Mouse (Mus musculus) myocyte (in vitro differentiated cells): Measurements from ENCODE around the gene Prkra.

ENCODE experiments used
- E2F4 ChIP-seq: IDR thresholded peaks from one replicate; pipeline ENCODE4 v1.6.1; 2011; ENCODE audit warnings: mild to moderate bottlenecking, control low read depth, moderate library complexity; ENCODE audit not compliant: insufficient read depth
- MAX ChIP-seq: IDR thresholded peaks from one replicate; pipeline ENCODE4 v1.6.1; 2011; ENCODE audit warnings: low read depth, mild to moderate bottlenecking, control low read depth
- MYOG ChIP-seq, 3 experiments: IDR thresholded peaks; one replicate each; pipeline ENCODE4 v1.6.1; 2011; ENCODE audit warnings: control low read depth in 2 of 3, low read depth in 2 of 3, mild to moderate bottlenecking in 2 of 3; ENCODE audit not compliant: insufficient read length in 2 of 3, control insufficient read depth in 1 of 3, insufficient read depth in 1 of 3
- POLR2A ChIP-seq: IDR thresholded peaks from one replicate; pipeline ENCODE4 v1.6.1; 2011; ENCODE audit warnings: low read depth, mild to moderate bottlenecking, control low read depth, moderate library complexity; ENCODE audit not compliant: insufficient read length
- POLR2AphosphoS2 ChIP-seq: IDR thresholded peaks from one replicate; pipeline ENCODE4 v1.6.1; 2011; ENCODE audit warnings: low read depth, control low read depth; ENCODE audit not compliant: insufficient read length
- REST ChIP-seq: IDR thresholded peaks from one replicate; pipeline ENCODE4 v1.6.1; 2011; ENCODE audit warnings: mild to moderate bottlenecking, control low read depth, moderate library complexity; ENCODE audit not compliant: insufficient read depth, insufficient read length
- TCF12 ChIP-seq: IDR thresholded peaks from one replicate; pipeline ENCODE4 v1.6.1; 2011; ENCODE audit warnings: mild to moderate bottlenecking, control low read depth; ENCODE audit not compliant: poor library complexity, insufficient read depth, severe bottlenecking

DNA sequence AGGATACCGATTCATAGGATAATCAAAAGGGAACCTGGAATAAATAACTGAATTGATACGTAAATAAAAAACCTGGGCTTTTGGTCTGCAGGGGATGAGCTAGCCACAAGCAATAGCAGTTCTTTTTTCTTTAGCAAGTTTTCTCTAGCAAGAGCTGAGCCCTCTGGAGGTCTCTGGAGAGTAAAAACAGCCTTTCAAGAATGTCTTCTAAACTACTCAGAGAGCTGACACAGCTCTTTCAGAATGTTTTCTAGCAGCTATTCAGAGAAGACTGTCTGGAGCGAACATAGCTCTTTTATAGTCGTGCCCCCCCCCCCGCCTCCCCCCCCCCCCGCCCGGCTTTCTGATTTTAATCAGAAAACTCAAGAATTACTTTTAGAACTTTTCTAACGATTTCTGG is 11.6 kb upstream of the Prkra start:
- TF ChIP-seq POLR2A (no peak), REST (no peak), MYOG (IDR thresholded peaks at IDR 0.05; ENCODE audit: control insufficient read depth in 1 of 3, insufficient read depth in 1 of 3, insufficient read length in 2 of 3, low read depth in 2 of 3) (no peak), POLR2AphosphoS2 (no peak), MAX (no peak), TCF12 (no peak), E2F4 (no peak)
